Mouse (Mus musculus): Measurements from ENCODE around the gene Apaf1. TPM values are rescaled to one million over a fixed set of nuclear protein-coding genes. Genes with fewer than 3 reads are reported as not detected.

Gene Apaf1
- 1 to 10 TPM; 1.7 to 2.2 TPM for total RNA-seq (2021)
- long read RNA-seq, experiment 1, full-length matches to known transcripts, result 2 of 2 reads
- long read RNA-seq, experiment 1, partial matches to known transcripts, result 0 of 2 reads
- long read RNA-seq, experiment 1, other reads (novel, unspliced or antisense), result 0 of 2 reads
- long read RNA-seq, experiment 2, result 0 reads

- DNase-seq (ENCODE audit: low spot score), result peak; percentile 99
Measured at GRCm38 (mm10) chr10:91082550-91083392, at the start of gene Apaf1, which contains the start of gene Ikbip. Gene Apaf1 (minus strand): TSS chr10:91082770. Gene Ikbip (plus strand): TSS chr10:91082940.

DNA sequence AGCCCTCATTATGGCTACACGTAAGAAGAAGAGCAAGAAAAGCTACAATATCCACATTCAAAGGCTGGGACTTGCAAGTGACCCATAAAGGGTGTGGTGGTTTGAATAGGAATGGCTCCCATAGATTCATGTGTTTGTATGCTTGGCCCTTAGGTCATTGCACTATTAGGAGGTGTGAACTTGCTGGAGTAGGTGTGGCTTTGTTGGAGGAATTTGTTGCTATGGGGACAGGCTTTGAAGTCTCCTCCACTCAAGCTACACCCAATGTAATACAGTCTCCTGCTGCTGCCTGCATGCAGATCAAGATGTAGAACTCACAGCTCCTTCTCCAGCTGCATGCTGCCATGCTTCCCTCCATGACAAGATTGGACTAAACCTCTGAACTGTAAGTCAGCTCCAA, 49.0 kb upstream of the Apaf1 start:
- DNase-seq (ENCODE audit: low spot score), result no peak

GRCm38 (mm10) chr10:91130792-91131191, 48.2 kb upstream of the Apaf1 start:
- no peak for DNase-seq (ENCODE audit: low spot score)

- no peak for DNase-seq (ENCODE audit: low spot score)
Measured at GRCm38 (mm10) chr10:91128551-91129160, 46.1 kb upstream of the Apaf1 start.

DNA sequence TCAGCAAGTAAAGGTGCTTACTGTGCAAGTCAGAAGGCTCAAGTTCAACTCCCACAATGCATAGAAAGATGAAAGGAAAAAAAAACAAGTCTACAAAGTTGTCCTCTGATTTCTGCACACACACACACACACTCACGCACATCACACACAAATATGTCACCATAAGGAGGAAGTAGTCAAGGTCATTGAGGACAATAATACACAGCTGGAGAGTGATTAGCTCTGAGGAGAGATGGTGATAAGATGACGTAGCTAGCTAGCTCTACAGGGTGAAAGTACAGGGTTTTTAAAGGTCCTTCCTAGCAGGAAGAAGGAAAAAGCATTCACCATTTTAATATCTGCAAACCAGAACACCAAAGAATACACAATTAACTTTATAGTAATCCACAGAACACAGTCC, 44.8 kb upstream of the Apaf1 start:
- no peak for DNase-seq (ENCODE audit: low spot score)

- DNase-seq (ENCODE audit: low spot score), result no peak
Measured at GRCm38 (mm10) chr10:91126618-91127355, 44.2 kb upstream of the Apaf1 start.

GRCm38 (mm10) chr10:91123828-91124822, 41.6 kb upstream of the Apaf1 start, which contains the start of gene Slc25a3:
Gene Slc25a3 (minus strand): TSS chr10:91124059.
- DNase-seq (ENCODE audit: low spot score), result peak; percentile 98

- DNase-seq (ENCODE audit: low spot score), result peak; percentile 53
Measured at GRCm38 (mm10) chr10:91123281-91123827, 40.8 kb upstream of the Apaf1 start.

DNA sequence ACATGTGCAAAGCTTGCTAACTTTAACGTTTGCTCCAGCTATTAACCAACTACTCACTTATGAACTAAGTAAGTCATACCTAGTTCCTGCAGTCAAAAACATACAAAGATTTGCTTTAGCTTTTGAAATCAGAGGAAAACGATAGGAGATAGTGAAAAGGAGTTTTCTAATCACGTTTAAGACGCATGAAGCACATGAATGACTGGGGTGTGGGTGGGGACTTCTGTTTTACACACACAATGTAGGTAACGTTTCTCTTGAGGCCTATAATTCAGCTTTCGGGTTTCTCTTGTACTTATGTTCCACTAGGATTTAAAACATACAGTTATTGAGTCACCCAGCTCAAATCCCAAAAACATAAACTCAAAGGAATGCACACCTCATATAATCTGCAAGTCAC, 40.1 kb upstream of the Apaf1 start:
- no peak for DNase-seq (ENCODE audit: low spot score)

- DNase-seq (ENCODE audit: low spot score), result no peak
Measured at GRCm38 (mm10) chr10:91116958-91117357, 34.4 kb upstream of the Apaf1 start.

- DNase-seq (ENCODE audit: low spot score), result no peak
Measured at GRCm38 (mm10) chr10:91109841-91110240, 27.3 kb upstream of the Apaf1 start.

GRCm38 (mm10) chr10:91105981-91106380, 23.4 kb upstream of the Apaf1 start:
- no peak for DNase-seq (ENCODE audit: low spot score)

DNA sequence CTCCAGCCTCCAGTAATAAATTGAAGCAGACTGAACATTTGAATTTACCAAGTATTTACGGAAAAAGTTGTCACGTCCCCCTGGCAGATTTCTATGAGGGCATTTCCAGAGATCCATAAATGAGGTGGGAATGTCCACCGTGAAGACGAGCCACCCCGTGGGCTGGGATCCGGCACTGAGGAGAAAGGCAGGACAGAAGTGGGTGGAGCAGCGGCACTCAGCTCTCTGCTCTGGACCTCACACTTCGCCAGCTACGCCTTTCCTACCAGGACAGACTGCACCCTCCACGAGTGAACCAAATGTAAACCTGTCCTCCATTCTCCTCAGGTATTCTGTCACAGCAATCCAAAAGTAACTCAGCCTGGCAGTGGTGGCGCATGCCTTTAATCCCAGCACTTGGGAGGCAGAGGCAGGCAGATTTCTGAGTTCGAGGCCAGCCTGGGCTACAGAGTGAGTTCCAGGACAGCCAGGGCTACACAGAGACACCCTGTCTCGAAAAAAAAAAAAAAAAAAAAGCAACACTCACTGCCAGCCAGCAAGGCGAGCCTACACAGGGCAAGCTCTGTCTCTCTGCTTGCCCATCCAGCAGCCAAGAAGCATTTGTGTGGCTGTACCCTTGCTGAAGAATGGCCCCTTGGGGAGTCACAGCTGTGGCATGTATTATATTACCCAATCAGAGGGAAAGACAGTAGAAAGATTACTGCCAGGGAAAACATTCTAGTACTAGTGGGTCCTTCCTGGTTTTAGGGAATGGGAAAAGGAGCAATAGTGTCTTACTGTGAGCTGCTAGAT, 20.4 kb upstream of the Apaf1 start:
- no peak for DNase-seq (ENCODE audit: low spot score)

- no peak for DNase-seq (ENCODE audit: low spot score)
Measured at GRCm38 (mm10) chr10:91101936-91102335, 19.4 kb upstream of the Apaf1 start.

DNA sequence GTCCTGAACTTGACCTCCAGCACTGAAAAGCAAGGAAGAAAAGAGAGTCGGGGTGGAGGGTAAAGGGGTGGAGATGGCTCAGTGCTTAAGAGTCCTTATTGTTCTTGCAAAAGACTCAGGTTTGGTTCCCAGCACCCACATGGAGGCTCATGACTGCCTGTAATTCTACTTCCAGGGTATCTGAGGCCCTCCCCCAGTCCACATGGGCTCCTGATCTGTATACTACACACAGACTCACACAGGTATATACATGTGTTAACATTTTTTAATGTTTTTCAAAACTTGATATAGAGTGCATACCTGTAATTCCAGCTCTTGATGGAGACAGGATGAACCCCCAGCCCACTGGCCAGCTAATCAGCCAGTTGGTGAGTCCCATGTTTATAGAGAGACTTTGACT, 17.5 kb upstream of the Apaf1 start:
- DNase-seq (ENCODE audit: low spot score), result no peak

DNA sequence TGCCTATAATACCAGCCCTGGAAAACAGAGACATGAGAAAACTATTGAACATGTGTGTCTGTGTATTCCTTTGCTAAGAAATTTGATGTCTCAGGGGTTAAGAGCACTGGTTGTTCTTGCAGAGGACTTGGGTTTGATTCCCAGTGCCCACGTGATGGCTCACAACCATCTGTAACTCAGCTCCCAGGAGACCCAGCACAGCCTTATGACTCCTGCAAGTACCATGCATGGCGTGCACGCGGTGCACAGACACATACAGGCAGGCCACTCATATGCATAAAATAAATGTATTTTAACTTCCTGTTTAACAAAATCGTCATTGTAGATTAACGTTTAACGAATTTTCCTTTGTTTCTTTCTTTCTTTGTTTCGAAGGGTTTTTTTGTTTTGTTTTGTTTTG, 15.5 kb upstream of the Apaf1 start:
- DNase-seq (ENCODE audit: low spot score), result no peak

- no peak for DNase-seq (ENCODE audit: low spot score)
Measured at GRCm38 (mm10) chr10:91094251-91095104, 11.9 kb upstream of the Apaf1 start.

- DNase-seq (ENCODE audit: low spot score), result no peak
Measured at GRCm38 (mm10) chr10:91092812-91093211, 10.2 kb upstream of the Apaf1 start.

Measured in gastrocnemius, adult 18-20 months (tissue).